Mouse (Mus musculus) liver, embryonic 15.5 days (tissue): ENCODE measurements around the gene Pou2f1. TPM values are rescaled to one million over a fixed set of nuclear protein-coding genes. Genes with fewer than 3 reads are reported as not detected.

ENCODE experiments used
- ATAC-seq: fragments of 200-750 bp; cut with Nextera tagmentation; 2 replicates; pipeline ENCODE4 v1.8.0; 2017; ENCODE audit warnings: moderate number of reproducible peaks, mild to moderate bottlenecking, moderate library complexity; ENCODE audit not compliant: insufficient read depth
- H3K27ac ChIP-seq: fragments of 300-500 bp; sonication (generic); replicated peaks from 2 replicates; pipeline ENCODE4 v1.5.1; 2015; ENCODE audit warnings: mild to moderate bottlenecking, inconsistent platforms
- H3K27me3 ChIP-seq: fragments of 300-500 bp; sonication (generic); 2 replicates; pipeline ENCODE4 v1.6.1; 2015; ENCODE audit warnings: mild to moderate bottlenecking, inconsistent platforms
- H3K36me3 ChIP-seq: fragments of 300-500 bp; sonication (generic); replicated peaks from 2 replicates; pipeline ENCODE4 v1.6.1; 2015; ENCODE audit warnings: moderate library complexity, mild to moderate bottlenecking, inconsistent platforms
- H3K4me1 ChIP-seq: fragments of 300-500 bp; sonication (generic); replicated peaks from 2 replicates; pipeline ENCODE4 v1.6.1; 2015; ENCODE audit warnings: inconsistent platforms
- H3K4me2 ChIP-seq: fragments of 300-500 bp; sonication (generic); 2 replicates; pipeline ENCODE4 v1.6.1; 2015; ENCODE audit warnings: moderate library complexity, mild to moderate bottlenecking, inconsistent platforms
- H3K4me3 ChIP-seq: fragments of 300-500 bp; sonication (generic); replicated peaks from 2 replicates; pipeline ENCODE4 v1.5.1; 2015; ENCODE audit warnings: mild to moderate bottlenecking, inconsistent platforms
- H3K9ac ChIP-seq: fragments of 300-500 bp; sonication (generic); 2 replicates; pipeline ENCODE4 v1.6.1; 2015; ENCODE audit warnings: moderate library complexity, mild to moderate bottlenecking, inconsistent platforms
- H3K9me3 ChIP-seq: fragments of 300-500 bp; sonication (generic); replicated peaks from 2 replicates; pipeline ENCODE4 v1.6.1; 2016; ENCODE audit warnings: inconsistent platforms
- WGBS: fragments of 180-500 bp; shearing (Covaris S2); methylation state at CpG from one replicate; pipeline ENCODE4 v1.1.7; 2015; ENCODE audit warnings: mixed read lengths; ENCODE audit not compliant: insufficient replicate concordance; 5-methylcytosine and 5-hydroxymethylcytosine counted together
- polyA plus RNA-seq: library from polyadenylated mRNA; unstranded; fragments of >200 nt; fragmentation: Nextera tagmentation; extraction: Ambion mirVana; gene quantifications from 2 replicates; pipeline ENCODE4 v1.2.1, GENCODE M21; 2015

Pou2f1 gene
- polyA plus RNA-seq, 1 experiment from 2014 or later, result 3.0 TPM

DNA sequence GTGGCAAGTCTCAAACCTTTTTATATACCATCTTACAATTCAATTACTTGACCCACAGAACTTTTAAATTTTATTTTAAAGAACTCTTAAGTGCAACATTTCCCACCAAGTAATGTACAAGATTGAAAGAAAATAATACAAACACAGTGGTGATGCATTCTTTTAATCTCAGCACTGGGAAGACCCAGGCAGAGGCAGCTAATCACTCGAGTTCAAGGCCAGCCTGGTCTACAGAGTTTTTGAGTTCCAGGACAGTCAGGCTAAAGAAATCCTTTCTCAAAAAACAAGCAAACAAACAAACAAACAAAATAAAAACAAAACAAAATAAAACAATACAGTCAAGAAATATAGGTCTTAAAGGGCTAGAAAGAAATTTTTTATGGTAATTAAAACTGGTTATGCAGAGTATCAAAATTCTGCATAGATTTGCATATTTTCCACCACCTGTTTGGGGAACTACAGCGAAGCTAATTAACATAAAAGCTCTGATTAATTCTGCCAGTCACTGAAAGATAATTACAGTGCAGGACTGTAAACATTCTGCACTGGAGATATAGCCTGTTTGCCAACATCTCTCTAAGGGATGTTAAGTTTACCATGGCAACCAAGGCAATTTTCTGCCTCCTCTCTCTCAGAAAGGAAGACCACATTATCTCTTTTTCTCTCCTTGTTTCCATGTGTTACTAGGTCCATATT, 88.6 kb downstream of the Pou2f1 start:
- WGBS, result 68% methylated on average over 2 of the region's 2 CpGs
- no peak overlapping the region for H3K9ac ChIP-seq
- H3K9me3 ChIP-seq, result no peaks in the 10 kb centered on the region
- H3K27me3 ChIP-seq, result no peaks in the 10 kb centered on the region
- H3K4me2 ChIP-seq, result no peak overlapping the region
- H3K4me3 ChIP-seq, result no peak overlapping the region
- H3K36me3 ChIP-seq, result peaks cover 8% of the 10 kb centered on the region; the same call in 1 of the 2 replicates
- no peak for ATAC-seq
- H3K27ac ChIP-seq, result no peak overlapping the region
- no peaks in the 10 kb centered on the region for H3K4me1 ChIP-seq

DNA sequence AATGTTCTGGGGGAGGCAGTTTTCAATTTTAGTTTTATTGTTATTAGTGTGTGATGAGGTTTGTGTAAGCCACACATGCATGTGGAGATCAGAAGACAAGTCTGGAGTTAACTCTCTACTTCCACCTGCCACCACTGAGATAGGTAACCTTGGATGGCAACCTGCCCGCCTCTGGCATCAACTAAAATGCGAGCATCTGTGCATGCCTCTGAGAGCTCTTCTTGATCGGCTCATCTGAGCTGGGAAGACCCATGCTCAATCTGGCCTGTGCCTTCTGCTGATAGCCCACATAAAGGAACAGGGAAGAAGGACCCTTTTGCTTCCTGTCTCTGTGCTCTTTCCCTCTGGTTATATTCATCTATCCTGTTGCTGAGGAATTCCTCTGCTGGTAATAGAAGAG, 93.0 kb downstream of the Pou2f1 start:
- Histone ChIP-seq H3K9ac (no peak overlapping the region), H3K9me3 (no peaks in the 10 kb centered on the region), H3K4me2 (no peak overlapping the region), H3K27ac (no peak overlapping the region), H3K4me1 (no peaks in the 10 kb centered on the region), H3K27me3 (no peaks in the 10 kb centered on the region), H3K36me3 (peaks cover 15% of the 10 kb centered on the region), H3K4me3 (no peak overlapping the region)
- WGBS, result 85% methylated on average over 3 of the region's 3 CpGs
- no peak for ATAC-seq

- 73% methylated on average over 3 of the region's 3 CpGs for WGBS
- Histone ChIP-seq H3K9ac (no peak overlapping the region), H3K36me3 (peaks cover 15% of the 10 kb centered on the region), H3K27ac (no peak overlapping the region), H3K4me2 (no peak overlapping the region), H3K4me1 (no peaks in the 10 kb centered on the region), H3K27me3 (no peaks in the 10 kb centered on the region), H3K4me3 (no peak overlapping the region), H3K9me3 (no peaks in the 10 kb centered on the region)
- ATAC-seq, result no peak
Observed at GRCm38 (mm10) chr1:165908806-165909205, 93.7 kb downstream of the Pou2f1 start.

- 67% methylated on average over 2 of the region's 2 CpGs for WGBS
- H3K27ac ChIP-seq, result no peak overlapping the region
- ATAC-seq, result no peak
- no peaks in the 10 kb centered on the region for H3K4me1 ChIP-seq
- peaks cover 15% of the 10 kb centered on the region for H3K36me3 ChIP-seq
- no peak overlapping the region for H3K4me2 ChIP-seq
- H3K27me3 ChIP-seq, result no peaks in the 10 kb centered on the region
- H3K4me3 ChIP-seq, result no peak overlapping the region
- no peaks in the 10 kb centered on the region for H3K9me3 ChIP-seq
- no peak overlapping the region for H3K9ac ChIP-seq
Observed at GRCm38 (mm10) chr1:165908153-165908552, 94.3 kb downstream of the Pou2f1 start.

- Histone ChIP-seq H3K36me3 (peaks cover 32% of the 10 kb centered on the region), H3K9ac (no peak overlapping the region), H3K27ac (no peak overlapping the region), H3K27me3 (no peaks in the 10 kb centered on the region), H3K4me2 (no peak overlapping the region), H3K9me3 (no peaks in the 10 kb centered on the region), H3K4me1 (no peaks in the 10 kb centered on the region), H3K4me3 (no peak overlapping the region)
- WGBS, result 71% methylated on average over 1 of the region's 1 CpGs
- ATAC-seq, result no peak
Observed at GRCm38 (mm10) chr1:165903596-165903995, 98.9 kb downstream of the Pou2f1 start.

GRCm38 (mm10) chr1:165891686-165892085, 110.8 kb downstream of the Pou2f1 start:
- no peaks in the 10 kb centered on the region for H3K27me3 ChIP-seq
- no peak overlapping the region for H3K4me2 ChIP-seq
- no peak overlapping the region for H3K27ac ChIP-seq
- peaks cover 39% of the 10 kb centered on the region for H3K36me3 ChIP-seq
- no peak overlapping the region for H3K9ac ChIP-seq
- WGBS, result 69% methylated on average over 2 of the region's 2 CpGs
- H3K4me1 ChIP-seq, result no peaks in the 10 kb centered on the region
- ATAC-seq, result no peak
- H3K9me3 ChIP-seq, result no peaks in the 10 kb centered on the region
- H3K4me3 ChIP-seq, result no peak overlapping the region

- ATAC-seq, result no peak
- H3K4me1 ChIP-seq, result no peaks in the 10 kb centered on the region
- H3K9me3 ChIP-seq, result no peaks in the 10 kb centered on the region
- no peaks in the 10 kb centered on the region for H3K27me3 ChIP-seq
- WGBS, result 84% methylated on average over 8 of the region's 8 CpGs
- H3K4me2 ChIP-seq, result no peak overlapping the region
- no peak overlapping the region for H3K9ac ChIP-seq
- H3K27ac ChIP-seq, result no peak overlapping the region
- peaks cover 18% of the 10 kb centered on the region for H3K36me3 ChIP-seq
- no peak overlapping the region for H3K4me3 ChIP-seq
Observed at GRCm38 (mm10) chr1:165882146-165882900, 120.2 kb downstream of the Pou2f1 start.

DNA sequence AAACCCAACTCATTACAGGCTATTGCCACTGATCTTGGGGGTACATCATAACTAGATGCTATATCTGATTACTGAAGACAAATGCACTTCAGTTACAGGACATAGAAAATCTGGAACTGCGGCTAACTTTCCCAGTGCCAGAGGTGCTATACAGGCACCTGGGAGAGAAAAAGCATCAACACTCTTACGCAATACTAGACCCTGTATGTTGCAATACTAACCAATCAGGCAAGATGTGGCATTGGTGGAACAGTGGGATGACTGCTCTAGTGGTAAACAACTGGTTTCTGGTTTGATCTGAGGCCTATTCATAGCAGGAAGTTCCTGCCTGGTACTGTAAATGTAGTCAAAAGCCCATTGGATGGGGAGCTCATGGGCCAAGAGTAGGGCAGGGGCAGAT, 123.7 kb downstream of the Pou2f1 start:
- no peak for ATAC-seq

GRCm38 (mm10) chr1:165875520-165876284, 126.8 kb downstream of the Pou2f1 start:
- Histone ChIP-seq H3K4me1 (no peaks in the 10 kb centered on the region; the same call in 1 of the 2 replicates), H3K4me2 (no peak overlapping the region), H3K27me3 (no peaks in the 10 kb centered on the region), H3K4me3 (no peak overlapping the region), H3K36me3 (peaks cover 25% of the 10 kb centered on the region), H3K9me3 (no peaks in the 10 kb centered on the region), H3K27ac (no peak overlapping the region), H3K9ac (no peak overlapping the region)
- ATAC-seq, result no peak
- WGBS, result 58% methylated on average over 6 of the region's 6 CpGs

More for the DNA sequence above, 123.7 kb downstream of the Pou2f1 start:
- Histone ChIP-seq H3K4me2 (no peak overlapping the region), H3K4me1 (no peaks in the 10 kb centered on the region; the same call in 1 of the 2 replicates), H3K27ac (no peak overlapping the region), H3K36me3 (peaks cover 30% of the 10 kb centered on the region), H3K4me3 (no peak overlapping the region), H3K27me3 (no peaks in the 10 kb centered on the region), H3K9ac (no peak overlapping the region), H3K9me3 (no peaks in the 10 kb centered on the region)
- WGBS, result 86% methylated on average over 2 of the region's 2 CpGs

GRCm38 (mm10) chr1:165874645-165875044, 127.8 kb downstream of the Pou2f1 start:
- no peaks in the 10 kb centered on the region for H3K27me3 ChIP-seq
- H3K27ac ChIP-seq, result no peak overlapping the region
- H3K4me2 ChIP-seq, result no peak overlapping the region
- peaks cover 19% of the 10 kb centered on the region for H3K36me3 ChIP-seq
- H3K9ac ChIP-seq, result no peak overlapping the region
- no peaks in the 10 kb centered on the region; the same call in 1 of the 2 replicates for H3K4me1 ChIP-seq
- ATAC-seq, result no peak
- H3K9me3 ChIP-seq, result no peaks in the 10 kb centered on the region
- no peak overlapping the region for H3K4me3 ChIP-seq
- 66% methylated on average over 8 of the region's 8 CpGs for WGBS

- no peak overlapping the region for H3K27ac ChIP-seq
- ATAC-seq, result no peak
Observed at GRCm38 (mm10) chr1:165868659-165869058, 133.8 kb downstream of the Pou2f1 start.

More at GRCm38 (mm10) chr1:165868659-165869058, 133.8 kb downstream of the Pou2f1 start:
- H3K9ac ChIP-seq, result no peak overlapping the region
- no peaks in the 10 kb centered on the region for H3K27me3 ChIP-seq
- H3K4me2 ChIP-seq, result no peak overlapping the region
- no peaks in the 10 kb centered on the region for H3K36me3 ChIP-seq
- H3K4me1 ChIP-seq, result peaks cover 6% of the 10 kb centered on the region
- H3K9me3 ChIP-seq, result no peaks in the 10 kb centered on the region
- WGBS, result 33% methylated on average over 8 of the region's 8 CpGs
- H3K4me3 ChIP-seq, result no peak overlapping the region
